Mouse (Mus musculus): ENCODE measurements around the gene Phactr2.

DNA sequence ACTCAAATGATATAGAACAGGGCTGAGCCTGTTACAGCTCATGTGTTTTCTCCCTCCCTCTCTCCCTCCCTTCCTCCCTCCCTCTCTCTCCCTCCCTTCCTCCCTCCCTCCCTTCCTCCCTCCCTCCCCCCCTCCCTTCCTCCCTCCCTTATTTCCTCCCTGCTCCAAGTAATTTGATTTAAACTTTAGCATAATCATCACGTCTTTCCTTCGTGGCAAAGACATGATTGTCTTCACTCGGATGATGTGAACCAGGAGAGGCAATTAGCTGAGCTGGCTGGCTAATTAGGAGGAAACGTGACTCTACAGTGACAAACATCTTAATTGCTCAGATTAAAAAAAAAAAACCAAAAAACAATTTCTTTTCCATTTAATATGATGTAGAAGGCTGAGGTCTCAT is 55.0 kb downstream of the Phactr2 start:
- TF ChIP-seq CTCF (conservative IDR thresholded peaks at IDR 0.05 in 1 of 2, IDR thresholded peaks at IDR 0.05 in 1 of 2; ENCODE audit: low read depth in 2 of 2, low read length in 2 of 2) (no peak), ZNF384 (IDR thresholded peaks at IDR 0.05; ENCODE audit: low read depth, low read length) (no peak), POLR2A (IDR thresholded peaks at IDR 0.05; ENCODE audit: low read depth, low read length) (no peak), SIN3A (IDR thresholded peaks at IDR 0.05; ENCODE audit: low read length) (no peak), CHD2 (IDR thresholded peaks at IDR 0.05; ENCODE audit: low read length) (no peak), ELF1 (IDR thresholded peaks at IDR 0.05; ENCODE audit: low read depth, low read length) (no peak), USF1 (IDR thresholded peaks at IDR 0.05; ENCODE audit: low read depth, low read length) (no peak), EP300 (IDR thresholded peaks at IDR 0.05; ENCODE audit: low read length) (no peak)
